Mouse (Mus musculus) limb, embryonic 15.5 days (tissue): ENCODE data around the gene Sesn2. TPM values are rescaled to one million over a fixed set of nuclear protein-coding genes. Genes with fewer than 3 reads are reported as not detected.

Experiments
- polyA plus RNA-seq: library from polyadenylated mRNA; unstranded; fragments of >200 nt; fragmentation: Nextera tagmentation; extraction: Ambion mirVana; gene quantifications from 2 replicates; pipeline ENCODE4 v1.2.1, GENCODE M21; 2015

Gene Sesn2
- polyA plus RNA-seq, 1 experiment from 2014 or later: 12.8 TPM

Other genes with a start within 250 kb of the Sesn2 start
- gene Gmeb1, start 248.9 kb downstream of the Sesn2 start, polyA plus RNA-seq: 34.1 and 35.6 TPM in 2 replicates
- gene Taf12, start 236.1 kb downstream of the Sesn2 start, polyA plus RNA-seq: 48.9 and 49.1 TPM in 2 replicates
- gene Rab42, start 207.1 kb downstream of the Sesn2 start, polyA plus RNA-seq: 1.8 and 2.7 TPM in 2 replicates
- gene Trnau1ap, start 181.0 kb downstream of the Sesn2 start, polyA plus RNA-seq: 61.4 and 68.3 TPM in 2 replicates
- 66.2 and 70.1 TPM in 2 replicates for gene Rcc1, start 156.9 kb downstream of the Sesn2 start, polyA plus RNA-seq
- gene Phactr4, start 88.0 kb downstream of the Sesn2 start, polyA plus RNA-seq: 20.1 and 20.9 TPM in 2 replicates
- gene Med18, start 46.6 kb downstream of the Sesn2 start, polyA plus RNA-seq: 22.2 and 24.1 TPM in 2 replicates
- gene Atpif1, start 23.2 kb upstream of the Sesn2 start, polyA plus RNA-seq: 746 and 799 TPM in 2 replicates
- gene Dnajc8, start 25.0 kb upstream of the Sesn2 start, polyA plus RNA-seq: 129 and 131 TPM in 2 replicates
- 1.1 and 1.4 TPM in 2 replicates for gene Ptafr, start 53.6 kb upstream of the Sesn2 start, polyA plus RNA-seq
- 25.2 and 25.5 TPM in 2 replicates for gene Eya3, start 128.5 kb upstream of the Sesn2 start, polyA plus RNA-seq
- 6.0 and 7.2 TPM in 2 replicates for gene Xkr8, start 222.0 kb upstream of the Sesn2 start, polyA plus RNA-seq
- 7.8 and 7.9 TPM in 2 replicates for gene Smpdl3b, start 246.8 kb upstream of the Sesn2 start, polyA plus RNA-seq